Mouse (Mus musculus) embryonic facial prominence, embryonic 13.5 days (tissue): ENCODE results near the gene Ctla4. TPM values are rescaled to one million over a fixed set of nuclear protein-coding genes. Genes with fewer than 3 reads are reported as not detected.

ENCODE experiments used
- ATAC-seq: fragments of 200-750 bp; cut with Nextera tagmentation; 2 replicates; pipeline ENCODE4 v1.8.0; 2017; ENCODE audit warnings: low read depth; ENCODE audit not compliant: insufficient number of reproducible peaks, insufficient read depth, low FRiP score, low TSS enrichment
- H3K27ac ChIP-seq: fragments of 300-500 bp; sonication (generic); 2 replicates; pipeline ENCODE4 v1.5.1; 2015; ENCODE audit warnings: moderate library complexity, mild to moderate bottlenecking, inconsistent platforms
- H3K27me3 ChIP-seq: fragments of 300-500 bp; sonication (generic); 2 replicates; pipeline ENCODE4 v1.6.1; 2015; ENCODE audit warnings: mild to moderate bottlenecking, inconsistent platforms
- H3K36me3 ChIP-seq: fragments of 300-500 bp; sonication (generic); 2 replicates; pipeline ENCODE4 v1.6.1; 2015; ENCODE audit warnings: mild to moderate bottlenecking, inconsistent platforms
- H3K4me1 ChIP-seq: fragments of 300-500 bp; sonication (generic); 2 replicates; pipeline ENCODE4 v1.6.1; 2015; ENCODE audit warnings: inconsistent platforms
- H3K4me2 ChIP-seq: fragments of 300-500 bp; sonication (generic); 2 replicates; pipeline ENCODE4 v1.6.1; 2015; ENCODE audit warnings: moderate library complexity, mild to moderate bottlenecking, inconsistent platforms
- H3K4me3 ChIP-seq: fragments of 300-500 bp; sonication (generic); 2 replicates; pipeline ENCODE4 v1.5.1; 2015; ENCODE audit warnings: mild to moderate bottlenecking, inconsistent platforms
- H3K9ac ChIP-seq: fragments of 300-500 bp; sonication (generic); 2 replicates; pipeline ENCODE4 v1.6.1; 2015; ENCODE audit warnings: mild to moderate bottlenecking, inconsistent platforms
- H3K9me3 ChIP-seq: fragments of 300-500 bp; sonication (generic); 2 replicates; pipeline ENCODE4 v1.6.1; 2016; ENCODE audit warnings: inconsistent platforms
- WGBS: fragments of 180-500 bp; shearing (Covaris S2); methylation state at CpG from one replicate; pipeline ENCODE4 v1.1.7; 2015; ENCODE audit warnings: mixed read lengths; 5-methylcytosine and 5-hydroxymethylcytosine counted together
- polyA plus RNA-seq: library from polyadenylated mRNA; unstranded; fragments of >200 nt; fragmentation: Nextera tagmentation; extraction: Ambion mirVana; gene quantifications from 2 replicates; pipeline ENCODE4 v1.2.1, GENCODE M21; 2015

Gene Ctla4
- polyA plus RNA-seq, 1 experiment from 2014 or later = not detected

DNA sequence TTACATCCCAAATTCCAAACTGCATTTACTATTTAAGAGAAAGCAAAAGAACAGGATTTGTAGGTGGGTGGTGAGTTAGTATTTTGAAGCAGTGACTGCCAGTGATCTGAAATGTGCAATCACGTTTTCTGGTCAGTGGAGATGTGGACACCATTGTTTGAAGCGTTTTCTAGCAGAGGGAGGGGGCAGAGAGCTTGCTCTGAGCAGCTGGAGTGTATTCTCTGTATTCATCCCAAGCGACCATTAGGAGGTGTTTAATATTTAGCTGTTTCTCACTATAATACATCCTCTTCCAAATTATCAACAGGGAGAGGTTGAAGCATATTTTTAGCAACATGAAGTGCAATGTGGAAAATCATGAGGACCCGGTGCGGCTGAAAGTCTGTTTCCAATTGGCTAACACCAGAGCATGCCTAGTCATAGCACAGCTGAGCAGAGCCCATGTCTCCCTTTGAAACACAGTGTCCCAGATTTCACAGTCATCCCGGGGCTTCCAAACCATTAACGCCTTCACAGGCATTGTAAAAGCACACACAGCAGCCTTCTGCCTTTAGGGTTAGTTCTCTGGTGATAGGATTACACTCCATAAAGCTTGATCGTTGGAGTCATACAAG is 49.3 kb downstream of the Ctla4 start:
- Histone ChIP-seq H3K4me3 (no peak overlapping the region), H3K36me3 (no peaks in the 10 kb centered on the region), H3K4me1 (0 out of 2 replicates have a peak, but pooled peaks cover 4% of the 10 kb centered on the region), H3K9ac (no peak overlapping the region), H3K27ac (no peak overlapping the region), H3K4me2 (no peak overlapping the region), H3K9me3 (no peaks in the 10 kb centered on the region), H3K27me3 (no peaks in the 10 kb centered on the region)
- WGBS = 41% methylated on average over 8 of the region's 8 CpGs
- no peak for ATAC-seq

DNA sequence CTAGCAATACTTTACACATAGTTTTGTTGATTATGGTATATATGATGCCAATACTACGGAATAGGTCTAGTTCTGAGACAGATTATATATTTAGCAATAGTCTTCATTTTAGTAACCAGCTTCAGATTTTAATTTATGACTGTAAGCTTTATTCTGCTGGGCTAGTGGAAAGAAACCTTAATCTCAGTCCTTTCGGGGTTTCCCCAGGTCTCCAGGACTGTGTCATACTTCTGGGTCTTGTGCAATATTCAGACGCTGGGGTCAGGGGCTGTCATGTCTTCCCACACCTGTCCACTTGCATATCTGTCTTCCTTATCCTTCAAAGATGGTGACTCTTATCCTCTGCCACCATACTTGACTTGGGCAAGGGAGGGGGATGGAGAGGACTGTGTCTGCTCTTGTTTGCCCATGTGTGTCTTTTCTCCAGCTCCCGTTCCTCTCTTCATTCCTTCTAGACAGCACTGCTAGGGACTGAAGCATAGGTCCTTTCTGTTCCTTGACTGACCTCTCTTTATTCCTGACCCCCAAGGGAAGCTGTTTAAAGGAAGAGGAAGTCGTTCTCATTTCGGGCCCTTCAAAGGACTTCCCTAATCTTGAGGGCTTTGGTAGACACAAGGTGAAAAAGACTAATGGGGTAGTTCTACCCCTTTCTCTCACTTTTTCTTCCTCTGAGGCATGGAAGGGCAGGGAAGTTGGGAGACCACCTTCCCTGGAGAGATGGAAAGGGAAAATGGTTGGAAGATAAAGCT is 50.3 kb downstream of the Ctla4 start:
- ATAC-seq = no peak
- WGBS = 80% methylated on average over 6 of the region's 6 CpGs
- H3K36me3 ChIP-seq = no peaks in the 10 kb centered on the region
- no peak overlapping the region for H3K4me3 ChIP-seq
- no peaks in the 10 kb centered on the region for H3K9me3 ChIP-seq
- H3K4me2 ChIP-seq = no peak overlapping the region
- no peaks in the 10 kb centered on the region for H3K27me3 ChIP-seq
- H3K4me1 ChIP-seq = 0 out of 2 replicates have a peak, but pooled peaks cover 4% of the 10 kb centered on the region
- H3K9ac ChIP-seq = no peak overlapping the region
- no peak overlapping the region for H3K27ac ChIP-seq

DNA sequence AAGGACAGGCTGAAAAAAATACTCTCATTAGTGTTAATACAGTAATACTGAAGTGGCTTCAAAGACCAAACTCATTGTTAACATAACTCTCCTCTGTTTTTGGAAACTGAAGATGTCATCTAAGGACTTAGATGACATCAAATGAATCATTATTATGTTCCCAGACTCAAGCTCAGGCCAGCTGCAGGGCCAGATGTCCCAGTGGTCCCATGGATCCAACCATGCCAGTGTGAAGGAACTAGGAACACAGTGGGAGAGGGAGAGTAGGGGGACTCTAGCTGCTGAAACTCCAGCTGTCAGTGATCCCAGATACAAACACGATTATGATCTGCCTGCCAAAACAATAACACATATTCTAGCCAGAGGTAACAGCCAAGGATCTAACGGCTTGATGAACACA is 51.5 kb downstream of the Ctla4 start:
- Histone ChIP-seq H3K27ac (no peak overlapping the region), H3K9ac (no peak overlapping the region), H3K4me3 (no peak overlapping the region), H3K4me1 (0 out of 2 replicates have a peak, but pooled peaks cover 4% of the 10 kb centered on the region), H3K4me2 (no peak overlapping the region), H3K9me3 (no peaks in the 10 kb centered on the region), H3K27me3 (no peaks in the 10 kb centered on the region), H3K36me3 (no peaks in the 10 kb centered on the region)
- 73% methylated on average over 2 of the region's 2 CpGs for WGBS
- ATAC-seq = no peak

DNA sequence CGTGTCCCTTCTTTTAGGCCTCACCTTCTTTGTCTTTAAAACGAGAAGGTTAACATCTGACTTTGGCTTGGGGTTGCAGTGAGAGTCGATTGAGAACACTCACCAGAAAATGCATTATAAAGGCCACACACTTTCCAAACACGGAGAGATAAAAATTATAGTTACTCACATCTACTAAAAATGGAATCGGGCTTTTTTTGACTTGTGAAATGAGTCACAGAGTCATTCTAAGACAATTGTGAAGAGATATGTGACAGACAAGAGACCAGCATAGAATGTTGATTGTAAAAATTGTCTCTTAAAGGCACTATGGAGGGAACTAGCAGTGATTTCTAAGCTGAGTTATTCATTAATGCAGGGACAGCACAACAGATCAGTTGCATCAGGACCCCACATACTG is 52.2 kb downstream of the Ctla4 start:
- WGBS = 85% methylated on average over 5 of the region's 5 CpGs
- no peak overlapping the region for H3K4me3 ChIP-seq
- no peak overlapping the region for H3K9ac ChIP-seq
- no peak overlapping the region for H3K27ac ChIP-seq
- no peaks in the 10 kb centered on the region for H3K9me3 ChIP-seq
- 0 out of 2 replicates have a peak, but pooled peaks cover 4% of the 10 kb centered on the region for H3K4me1 ChIP-seq
- ATAC-seq = no peak
- no peaks in the 10 kb centered on the region for H3K36me3 ChIP-seq
- no peaks in the 10 kb centered on the region for H3K27me3 ChIP-seq
- H3K4me2 ChIP-seq = no peak overlapping the region

DNA sequence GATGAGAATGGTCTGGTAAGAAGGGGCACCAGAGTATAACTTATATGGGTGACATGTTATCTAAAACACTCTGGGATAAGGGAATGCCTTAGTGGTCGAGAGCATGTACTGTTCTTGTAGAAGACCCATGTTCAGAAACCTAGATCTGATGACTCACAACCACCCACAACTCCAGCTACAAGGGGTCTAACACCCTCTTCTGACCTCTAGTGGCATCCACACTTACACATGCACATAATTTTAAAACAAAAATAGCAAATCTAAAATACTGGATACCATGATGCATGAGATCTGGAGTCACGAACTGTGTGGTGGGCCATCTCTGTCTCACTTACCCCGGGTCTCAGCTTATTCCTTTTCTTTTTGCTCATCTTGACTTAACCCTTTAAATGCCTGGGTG is 53.2 kb downstream of the Ctla4 start:
- no peak overlapping the region for H3K9ac ChIP-seq
- 80% methylated on average over 3 of the region's 3 CpGs for WGBS
- no peak overlapping the region for H3K4me2 ChIP-seq
- ATAC-seq = no peak
- 0 out of 2 replicates have a peak, but pooled peaks cover 4% of the 10 kb centered on the region for H3K4me1 ChIP-seq
- H3K36me3 ChIP-seq = no peaks in the 10 kb centered on the region
- H3K9me3 ChIP-seq = no peaks in the 10 kb centered on the region
- H3K27me3 ChIP-seq = no peaks in the 10 kb centered on the region
- H3K27ac ChIP-seq = no peak overlapping the region
- no peak overlapping the region for H3K4me3 ChIP-seq

DNA sequence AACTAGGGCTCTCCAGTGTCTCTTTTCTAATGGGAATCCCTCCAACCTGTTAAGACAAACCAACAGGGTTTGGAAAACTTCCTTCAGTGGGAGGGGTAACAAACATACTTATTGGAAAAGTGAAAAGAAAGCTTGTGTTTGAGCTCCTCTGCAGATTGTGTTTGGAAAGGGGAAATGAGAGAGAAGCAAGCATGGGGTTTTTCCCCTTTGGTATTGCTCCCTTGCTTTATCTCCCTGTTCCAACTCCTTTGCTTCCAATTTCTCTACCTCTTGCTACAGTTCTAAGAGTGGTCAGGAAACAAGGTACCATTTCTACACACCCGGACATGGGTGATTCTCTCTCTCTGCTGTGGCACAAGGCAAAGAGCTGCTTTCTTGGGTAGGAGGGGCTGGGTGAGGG is 53.8 kb downstream of the Ctla4 start:
- ATAC-seq = no peak
- H3K9ac ChIP-seq = no peak overlapping the region
- no peak overlapping the region for H3K4me2 ChIP-seq
- H3K36me3 ChIP-seq = no peaks in the 10 kb centered on the region
- H3K9me3 ChIP-seq = no peaks in the 10 kb centered on the region
- WGBS = 85% methylated on average over 1 of the region's 1 CpGs
- H3K4me3 ChIP-seq = no peak overlapping the region
- H3K4me1 ChIP-seq = 0 out of 2 replicates have a peak, but pooled peaks cover 4% of the 10 kb centered on the region
- no peaks in the 10 kb centered on the region for H3K27me3 ChIP-seq
- no peak overlapping the region for H3K27ac ChIP-seq

DNA sequence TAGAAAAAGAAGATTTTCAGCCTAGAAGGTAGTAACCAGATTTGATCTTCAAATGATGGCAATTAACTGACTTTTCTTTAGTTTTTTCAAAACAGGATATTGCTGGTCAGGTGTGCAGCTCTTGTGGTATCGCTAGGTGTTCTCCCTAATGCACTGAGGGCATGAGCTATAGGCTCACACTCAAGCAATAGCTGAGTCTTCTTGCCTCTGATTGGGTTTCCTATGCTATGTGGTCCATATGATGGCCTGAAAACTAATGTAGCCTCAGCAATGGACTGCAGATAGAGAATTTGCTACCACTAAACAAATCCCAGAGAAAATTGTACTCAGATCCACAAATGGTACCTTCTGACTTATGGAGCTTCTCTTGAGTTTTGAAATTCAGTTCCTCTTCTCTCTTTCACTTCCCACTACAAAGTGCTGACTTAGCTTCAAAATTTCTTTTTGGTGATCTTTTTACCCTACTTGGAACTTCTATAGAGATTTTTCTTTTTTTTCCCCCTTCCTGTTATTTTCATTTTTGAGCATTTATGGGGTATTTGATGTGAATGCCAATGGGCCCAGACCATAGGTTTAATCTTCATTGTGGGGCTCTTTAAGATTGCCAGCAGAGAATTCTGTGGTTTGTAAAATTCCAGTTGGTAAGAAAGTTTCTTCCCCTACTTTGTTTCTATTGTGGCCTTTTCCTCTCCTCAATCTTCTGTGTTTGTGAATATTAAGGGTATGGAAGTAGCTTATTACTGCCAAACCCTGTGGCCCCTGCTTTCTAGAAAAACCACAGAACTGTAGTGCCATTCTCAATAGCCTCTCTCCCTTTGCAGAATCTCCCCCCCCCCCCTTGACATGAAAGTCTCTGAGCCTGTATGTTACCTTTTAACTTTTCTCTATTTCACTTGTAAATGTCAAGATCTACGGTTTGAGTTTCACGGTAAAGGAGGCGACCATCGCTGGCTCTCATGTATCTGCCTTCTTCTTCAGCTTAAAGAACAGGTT is 54.6 kb downstream of the Ctla4 start:
- Histone ChIP-seq H3K27me3 (no peaks in the 10 kb centered on the region), H3K27ac (peak overlapping the region; percentile 11; the same call in 1 of the 2 replicates), H3K4me2 (no peak overlapping the region), H3K4me3 (no peak overlapping the region), H3K9ac (no peak overlapping the region), H3K36me3 (no peaks in the 10 kb centered on the region), H3K4me1 (0 out of 2 replicates have a peak, but pooled peaks cover under 1% of the 10 kb centered on the region), H3K9me3 (no peaks in the 10 kb centered on the region)
- ATAC-seq = no peak
- WGBS = 88% methylated on average over 5 of the region's 5 CpGs

DNA sequence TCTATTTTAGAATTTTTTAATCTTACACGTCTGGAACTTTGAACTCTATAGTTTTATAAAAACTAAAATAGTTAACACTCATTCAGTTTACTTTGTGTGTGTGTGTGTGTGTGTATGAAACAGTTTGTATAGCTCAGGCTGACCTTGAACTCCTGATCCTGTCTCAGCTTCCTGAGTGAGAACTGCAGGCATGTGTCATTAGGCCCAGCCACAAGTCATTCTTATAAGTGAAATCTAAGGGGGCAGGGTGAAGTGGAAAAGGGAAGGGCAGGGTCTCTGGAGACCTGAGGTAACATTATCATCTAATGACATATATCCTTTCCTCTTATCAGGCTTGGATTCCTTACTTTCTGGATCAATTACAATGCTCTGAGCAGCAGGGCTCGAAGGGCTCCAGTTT is 56.1 kb downstream of the Ctla4 start:
- H3K9ac ChIP-seq = no peak overlapping the region
- no peaks in the 10 kb centered on the region for H3K4me1 ChIP-seq
- no peak overlapping the region for H3K4me2 ChIP-seq
- no peak overlapping the region for H3K27ac ChIP-seq
- H3K36me3 ChIP-seq = no peaks in the 10 kb centered on the region
- no peaks in the 10 kb centered on the region for H3K27me3 ChIP-seq
- 78% methylated on average over 2 of the region's 2 CpGs for WGBS
- no peaks in the 10 kb centered on the region for H3K9me3 ChIP-seq
- ATAC-seq = no peak
- no peak overlapping the region for H3K4me3 ChIP-seq

DNA sequence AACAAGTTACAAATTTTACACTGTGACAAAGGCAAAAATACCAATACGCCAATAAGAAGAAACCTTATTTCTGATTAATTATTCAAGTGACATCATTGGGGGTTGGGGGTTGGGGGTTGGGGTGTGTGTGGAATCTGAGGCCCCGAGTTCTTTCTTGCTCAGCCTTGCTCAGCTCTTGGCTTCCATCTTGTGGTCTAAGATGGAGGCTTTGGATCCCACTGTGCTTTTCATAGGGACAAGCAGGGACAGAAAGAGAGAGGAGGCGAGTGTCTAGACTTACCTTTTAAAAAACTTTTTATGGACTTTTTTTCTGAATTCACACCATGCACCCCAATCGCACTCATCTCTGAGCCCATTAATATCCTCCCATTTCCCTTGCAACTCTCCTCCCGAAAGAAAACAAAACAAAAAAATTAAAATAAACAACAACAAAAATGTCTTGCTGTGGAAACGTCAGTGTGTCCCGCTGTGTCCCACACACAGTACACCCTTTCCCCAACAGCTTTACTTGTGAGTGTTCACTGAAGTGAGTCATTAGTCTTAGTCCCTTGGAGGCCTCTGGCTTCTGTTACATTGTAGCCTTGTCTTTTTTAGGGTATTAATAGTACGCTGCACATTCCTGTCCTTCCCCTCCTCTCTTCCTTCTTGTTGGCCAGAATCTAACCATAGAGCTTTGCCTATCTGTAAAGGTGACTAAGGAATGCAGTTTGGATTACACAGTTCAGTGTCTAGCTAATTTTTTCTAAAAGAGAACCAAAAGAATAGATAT is 59.0 kb downstream of the Ctla4 start:
- H3K4me1 ChIP-seq = no peaks in the 10 kb centered on the region
- H3K4me2 ChIP-seq = no peak overlapping the region
- no peak for ATAC-seq
- no peaks in the 10 kb centered on the region for H3K27me3 ChIP-seq
- WGBS = 85% methylated on average over 8 of the region's 8 CpGs
- no peak overlapping the region for H3K9ac ChIP-seq
- no peaks in the 10 kb centered on the region for H3K36me3 ChIP-seq
- no peak overlapping the region for H3K4me3 ChIP-seq
- H3K27ac ChIP-seq = no peak overlapping the region
- no peaks in the 10 kb centered on the region for H3K9me3 ChIP-seq

DNA sequence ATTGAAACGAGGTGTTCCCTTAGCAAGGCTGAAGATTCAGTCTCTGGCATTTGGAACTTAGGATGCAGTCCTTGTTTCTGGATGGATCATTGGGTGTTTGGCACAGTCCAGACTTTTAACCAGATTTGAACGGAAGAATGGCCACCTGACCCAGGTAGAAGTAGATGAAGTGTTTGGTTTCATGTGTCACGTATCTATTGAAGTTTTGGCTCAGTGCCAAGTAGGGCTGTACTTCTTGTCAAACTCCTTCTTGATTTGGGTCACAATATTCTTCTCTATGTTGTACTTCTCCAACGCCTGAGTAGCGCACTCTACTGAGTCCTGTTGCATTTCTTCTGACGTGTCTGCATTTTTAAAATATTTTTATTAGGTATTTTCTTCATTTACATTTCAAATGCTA is 61.3 kb downstream of the Ctla4 start:
- WGBS = 75% methylated on average over 6 of the region's 6 CpGs
- Histone ChIP-seq H3K4me2 (no peak overlapping the region), H3K27me3 (no peaks in the 10 kb centered on the region), H3K4me3 (no peak overlapping the region), H3K27ac (no peak overlapping the region), H3K9ac (no peak overlapping the region), H3K36me3 (no peaks in the 10 kb centered on the region), H3K9me3 (no peaks in the 10 kb centered on the region), H3K4me1 (no peaks in the 10 kb centered on the region)
- ATAC-seq = no peak

DNA sequence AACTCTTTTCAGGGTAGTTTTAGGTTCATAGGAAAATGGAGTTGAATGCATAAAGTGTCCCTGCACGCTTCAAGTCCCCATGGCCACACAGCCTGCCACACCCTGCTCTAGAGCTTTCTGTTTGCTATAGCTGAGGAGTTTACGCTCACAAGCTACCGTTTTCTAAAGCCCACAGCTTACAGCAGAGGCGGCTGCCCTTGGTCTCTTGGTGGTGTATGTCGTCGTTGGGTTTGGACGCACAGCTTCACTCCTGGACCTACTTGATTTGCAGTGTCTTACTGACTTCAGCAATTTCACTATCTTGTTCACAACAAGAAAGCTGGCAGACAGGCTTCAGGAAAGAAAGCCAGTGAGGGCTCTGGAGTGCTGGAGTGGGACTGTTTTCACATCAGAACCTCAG is 66.2 kb downstream of the Ctla4 start:
- Histone ChIP-seq H3K27me3 (no peaks in the 10 kb centered on the region), H3K9ac (no peak overlapping the region), H3K9me3 (no peaks in the 10 kb centered on the region), H3K4me1 (peaks cover 4% of the 10 kb centered on the region; the same call in 1 of the 2 replicates), H3K27ac (no peak overlapping the region), H3K36me3 (no peaks in the 10 kb centered on the region), H3K4me2 (no peak overlapping the region), H3K4me3 (no peak overlapping the region)
- no peak for ATAC-seq
- 77% methylated on average over 7 of the region's 7 CpGs for WGBS
